Mouse (Mus musculus): ENCODE results near the gene Daam1.

Gene Daam1

GRCm38 (mm10) chr12:71830607-71831257, at the start of gene Daam1:
Daam1 (plus strand) TSS chr12:71831078.
- peak; percentile 94 to 98 for DNase-seq (ENCODE audit: low spot score in 2 of 2)

GRCm38 (mm10) chr12:71781220-71781619, 49.7 kb upstream of the Daam1 start:
- DNase-seq (ENCODE audit: low spot score in 2 of 2) = no peak

- DNase-seq (ENCODE audit: low spot score in 2 of 2) = no peak
Observed at GRCm38 (mm10) chr12:71783970-71784369, 46.9 kb upstream of the Daam1 start.

GRCm38 (mm10) chr12:71784666-71785255, 46.1 kb upstream of the Daam1 start:
- DNase-seq (ENCODE audit: low spot score in 2 of 2) = no peak

- no peak for DNase-seq (ENCODE audit: low spot score in 2 of 2)
Observed at GRCm38 (mm10) chr12:71786521-71786920, 44.4 kb upstream of the Daam1 start.

- DNase-seq (ENCODE audit: low spot score in 2 of 2) = no peak
Observed at GRCm38 (mm10) chr12:71788791-71789190, 42.1 kb upstream of the Daam1 start.

GRCm38 (mm10) chr12:71790581-71790980, 40.3 kb upstream of the Daam1 start:
- DNase-seq (ENCODE audit: low spot score in 2 of 2) = peak in 1 of 2 experiments; percentile 34

- no peak for DNase-seq (ENCODE audit: low spot score in 2 of 2)
Observed at GRCm38 (mm10) chr12:71793114-71793513, 37.8 kb upstream of the Daam1 start.

- no peak for DNase-seq (ENCODE audit: low spot score in 2 of 2)
Observed at GRCm38 (mm10) chr12:71795626-71796025, 35.3 kb upstream of the Daam1 start.

GRCm38 (mm10) chr12:71796517-71796916, 34.4 kb upstream of the Daam1 start:
- DNase-seq (ENCODE audit: low spot score in 2 of 2) = peak; percentile 6 to 25

GRCm38 (mm10) chr12:71807306-71807705, 23.6 kb upstream of the Daam1 start:
- DNase-seq (ENCODE audit: low spot score in 2 of 2) = no peak

GRCm38 (mm10) chr12:71808631-71809030, 22.2 kb upstream of the Daam1 start:
- no peak for DNase-seq (ENCODE audit: low spot score in 2 of 2)

GRCm38 (mm10) chr12:71809550-71809949, 21.3 kb upstream of the Daam1 start:
- no peak for DNase-seq (ENCODE audit: low spot score in 2 of 2)

GRCm38 (mm10) chr12:71812567-71812966, 18.3 kb upstream of the Daam1 start:
- DNase-seq (ENCODE audit: low spot score in 2 of 2) = no peak

- DNase-seq (ENCODE audit: low spot score in 2 of 2) = no peak
Observed at GRCm38 (mm10) chr12:71813251-71813650, 17.6 kb upstream of the Daam1 start.

GRCm38 (mm10) chr12:71813761-71814160, 17.1 kb upstream of the Daam1 start:
- DNase-seq (ENCODE audit: low spot score in 2 of 2) = no peak

GRCm38 (mm10) chr12:71820094-71820493, 10.8 kb upstream of the Daam1 start:
- no peak for DNase-seq (ENCODE audit: low spot score in 2 of 2)

- DNase-seq (ENCODE audit: low spot score in 2 of 2) = no peak
Observed at GRCm38 (mm10) chr12:71821272-71821671, 9.6 kb upstream of the Daam1 start.

GRCm38 (mm10) chr12:71821743-71822142, 9.1 kb upstream of the Daam1 start:
- no peak for DNase-seq (ENCODE audit: low spot score in 2 of 2)

- DNase-seq (ENCODE audit: low spot score in 2 of 2) = no peak
Observed at GRCm38 (mm10) chr12:71824927-71825326, 6.0 kb upstream of the Daam1 start.

- DNase-seq (ENCODE audit: low spot score in 2 of 2) = peak in 1 of 2 experiments; percentile 31
Observed at GRCm38 (mm10) chr12:71830139-71830538, 739 bp upstream of the Daam1 start.

- peak in 1 of 2 experiments; percentile 64 for DNase-seq (ENCODE audit: low spot score in 2 of 2)
Observed at GRCm38 (mm10) chr12:71831258-71832087, 595 bp downstream of the Daam1 start.

GRCm38 (mm10) chr12:71832225-71832624, 1.3 kb downstream of the Daam1 start:
- peak; percentile 57 to 77 for DNase-seq (ENCODE audit: low spot score in 2 of 2)
